Mouse (Mus musculus) heart, embryonic 16.5 days (tissue): ENCODE measurements around the gene Eva1c. TPM values are rescaled to one million over a fixed set of nuclear protein-coding genes. Genes with fewer than 3 reads are reported as not detected.

Source experiments
- ATAC-seq: fragments of 200-750 bp; cut with Nextera tagmentation; replicated peaks from 2 replicates; pipeline ENCODE4 v1.8.0; 2017; ENCODE audit warnings: moderate number of reproducible peaks; ENCODE audit not compliant: insufficient read depth, low FRiP score; ENCODE audit errors: extremely low read depth
- H3K27ac ChIP-seq: fragments of 300-500 bp; sonication (generic); 2 replicates; pipeline ENCODE4 v1.5.1; 2014; ENCODE audit warnings: mild to moderate bottlenecking, low read length, control low read depth, moderate library complexity
- H3K27me3 ChIP-seq: fragments of 300-500 bp; sonication (generic); 2 replicates; pipeline ENCODE4 v1.6.1; 2014; ENCODE audit warnings: low read length, mixed read lengths; ENCODE audit not compliant: control insufficient read depth, insufficient read depth
- H3K36me3 ChIP-seq: fragments of 300-500 bp; sonication (generic); 2 replicates; pipeline ENCODE4 v1.6.1; 2014; ENCODE audit not compliant: control insufficient read depth, insufficient read depth
- H3K4me1 ChIP-seq: fragments of 300-500 bp; sonication (generic); 2 replicates; pipeline ENCODE4 v1.6.1; 2014; ENCODE audit warnings: low read length, mixed read lengths; ENCODE audit not compliant: control insufficient read depth, insufficient read depth
- H3K4me2 ChIP-seq: fragments of 300-500 bp; sonication (generic); 2 replicates; pipeline ENCODE4 v1.6.1; 2014; ENCODE audit warnings: low read depth, mild to moderate bottlenecking, control low read depth, low read length
- H3K4me3 ChIP-seq: fragments of 300-500 bp; sonication (generic); 2 replicates; pipeline ENCODE4 v1.5.1; 2014; ENCODE audit warnings: mild to moderate bottlenecking, control low read depth, low read length
- H3K9ac ChIP-seq: fragments of 300-500 bp; sonication (generic); 2 replicates; pipeline ENCODE4 v1.6.1; 2014; ENCODE audit warnings: low read length, control low read depth
- H3K9me3 ChIP-seq: fragments of 300-500 bp; sonication (generic); replicated peaks from 2 replicates; pipeline ENCODE4 v1.6.1; 2016; ENCODE audit warnings: low read length; ENCODE audit not compliant: control insufficient read depth
- WGBS: fragments of 180-500 bp; shearing (Covaris S2); extraction: QIAGEN DNeasy Blood & Tissue Kit; methylation state at CpG from one replicate; pipeline ENCODE4 v1.1.7; 2014; 5-methylcytosine and 5-hydroxymethylcytosine counted together
- polyA plus RNA-seq: library from polyadenylated mRNA; unstranded; fragments of >200 nt; fragmentation: Nextera tagmentation; extraction: Ambion mirVana; gene quantifications from 2 replicates; pipeline ENCODE4 v1.2.1, GENCODE M21; 2015

Eva1c gene
- polyA plus RNA-seq, 1 experiment from 2014 or later, result 3.3 TPM

- no peak overlapping the region for H3K9ac ChIP-seq
- H3K4me3 ChIP-seq, result no peak overlapping the region
- no peaks in the 10 kb centered on the region for H3K9me3 ChIP-seq
- 59% methylated on average over 8 of the region's 8 CpGs for WGBS
- H3K4me2 ChIP-seq, result no peak overlapping the region
- H3K36me3 ChIP-seq, result peaks cover 10% of the 10 kb centered on the region
- H3K27me3 ChIP-seq, result no peaks in the 10 kb centered on the region
- no peak; the same call in 1 of the 2 replicates for ATAC-seq
- peaks cover 28% of the 10 kb centered on the region for H3K4me1 ChIP-seq
- H3K27ac ChIP-seq, result peak overlapping the region; percentile 81
Measured at GRCm38 (mm10) chr16:90798446-90798845, 28.1 kb upstream of the Eva1c start.

DNA sequence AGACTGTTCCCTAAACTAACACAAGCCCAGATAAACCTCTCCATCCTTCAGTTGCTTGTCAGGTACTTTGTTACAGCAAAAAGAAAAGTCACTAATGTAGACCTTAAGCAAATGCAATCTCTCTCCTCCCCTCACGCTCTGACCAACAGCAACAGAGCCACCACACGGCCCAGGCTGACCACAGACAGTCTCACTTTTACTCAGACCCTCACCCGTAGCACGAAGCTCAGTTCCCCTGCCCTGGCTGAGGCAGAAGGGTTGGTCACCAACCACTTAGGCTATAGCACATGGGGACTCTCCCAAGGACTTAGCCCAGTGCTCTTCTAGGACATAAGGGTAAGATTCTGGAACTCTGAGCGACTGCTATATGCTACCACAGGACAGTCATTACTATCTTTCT lies 27.7 kb upstream of the Eva1c start:
- WGBS, result 72% methylated on average over 5 of the region's 5 CpGs
- peak overlapping the region; percentile 81 for H3K27ac ChIP-seq
- H3K36me3 ChIP-seq, result peaks cover 13% of the 10 kb centered on the region

DNA sequence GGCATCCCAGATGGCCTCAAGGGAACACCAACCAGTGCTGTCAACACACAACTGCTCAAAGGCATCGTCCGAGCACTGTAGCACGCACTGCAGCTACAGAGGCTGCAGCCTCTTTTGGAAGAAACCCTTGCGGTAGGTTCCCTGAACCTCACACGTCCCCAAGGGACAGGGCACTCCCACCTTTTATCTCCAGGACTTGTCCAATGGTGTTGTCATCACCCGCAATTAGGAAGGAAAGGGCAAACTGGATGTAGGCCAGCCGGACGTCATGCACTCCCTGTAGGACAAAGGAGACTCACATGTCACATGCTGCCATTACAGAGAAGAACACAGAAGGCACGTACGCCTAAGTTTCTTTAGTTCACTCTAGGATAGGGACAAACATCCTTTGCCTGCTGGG lies 26.7 kb upstream of the Eva1c start:
- Histone ChIP-seq H3K9me3 (no peaks in the 10 kb centered on the region), H3K4me3 (no peak overlapping the region), H3K9ac (no peak overlapping the region), H3K27ac (peak overlapping the region; percentile 81), H3K27me3 (no peaks in the 10 kb centered on the region), H3K4me2 (no peak overlapping the region), H3K4me1 (peaks cover 28% of the 10 kb centered on the region), H3K36me3 (peaks cover 18% of the 10 kb centered on the region)
- ATAC-seq, result peak; percentile 92
- 33% methylated on average over 10 of the region's 10 CpGs for WGBS

More for the DNA sequence above, 27.7 kb upstream of the Eva1c start:
- Histone ChIP-seq H3K4me1 (peaks cover 28% of the 10 kb centered on the region), H3K27me3 (no peaks in the 10 kb centered on the region), H3K9me3 (no peaks in the 10 kb centered on the region), H3K4me3 (no peak overlapping the region), H3K4me2 (no peak overlapping the region), H3K9ac (no peak overlapping the region)
- no peak for ATAC-seq

DNA sequence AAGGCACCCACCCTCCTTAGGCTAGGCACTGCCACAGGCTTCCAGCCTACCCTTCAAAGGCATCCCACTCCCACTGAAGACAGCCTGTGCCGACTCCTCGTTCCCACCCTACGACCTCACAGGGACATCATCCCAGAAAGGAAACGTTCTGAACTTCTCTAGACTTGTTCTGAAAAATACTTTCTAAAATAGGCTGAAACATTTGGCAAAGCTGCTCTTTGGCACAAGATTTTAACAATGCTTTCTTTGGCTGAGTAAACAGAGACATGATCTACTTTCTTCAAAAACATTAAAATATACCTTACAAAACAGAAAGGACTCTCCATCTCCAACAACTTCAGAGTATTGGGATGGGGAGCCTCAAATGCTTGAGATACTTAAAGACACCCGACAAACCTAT lies 25.3 kb upstream of the Eva1c start:
- Histone ChIP-seq H3K36me3 (peaks cover 16% of the 10 kb centered on the region), H3K27ac (no peak overlapping the region), H3K4me1 (peaks cover 28% of the 10 kb centered on the region), H3K4me3 (no peak overlapping the region), H3K9me3 (no peaks in the 10 kb centered on the region), H3K9ac (no peak overlapping the region), H3K4me2 (no peak overlapping the region), H3K27me3 (no peaks in the 10 kb centered on the region)
- ATAC-seq, result no peak
- 85% methylated on average over 5 of the region's 5 CpGs for WGBS

GRCm38 (mm10) chr16:90801928-90802327 lies 24.6 kb upstream of the Eva1c start:
- no peak for ATAC-seq
- Histone ChIP-seq H3K27me3 (no peaks in the 10 kb centered on the region), H3K27ac (no peak overlapping the region), H3K4me1 (peaks cover 28% of the 10 kb centered on the region), H3K4me3 (no peak overlapping the region), H3K9me3 (no peaks in the 10 kb centered on the region), H3K36me3 (peaks cover 16% of the 10 kb centered on the region), H3K4me2 (no peak overlapping the region), H3K9ac (no peak overlapping the region)
- 52% methylated on average over 3 of the region's 3 CpGs for WGBS

GRCm38 (mm10) chr16:90804466-90804865 lies 22.1 kb upstream of the Eva1c start:
- H3K9ac ChIP-seq, result no peak overlapping the region
- WGBS, result 90% methylated on average over 5 of the region's 5 CpGs
- H3K27ac ChIP-seq, result no peak overlapping the region
- no peak overlapping the region for H3K4me2 ChIP-seq
- ATAC-seq, result no peak
- H3K4me1 ChIP-seq, result peaks cover 17% of the 10 kb centered on the region
- H3K4me3 ChIP-seq, result no peak overlapping the region
- H3K36me3 ChIP-seq, result peaks cover 13% of the 10 kb centered on the region
- H3K9me3 ChIP-seq, result no peaks in the 10 kb centered on the region
- H3K27me3 ChIP-seq, result no peaks in the 10 kb centered on the region

DNA sequence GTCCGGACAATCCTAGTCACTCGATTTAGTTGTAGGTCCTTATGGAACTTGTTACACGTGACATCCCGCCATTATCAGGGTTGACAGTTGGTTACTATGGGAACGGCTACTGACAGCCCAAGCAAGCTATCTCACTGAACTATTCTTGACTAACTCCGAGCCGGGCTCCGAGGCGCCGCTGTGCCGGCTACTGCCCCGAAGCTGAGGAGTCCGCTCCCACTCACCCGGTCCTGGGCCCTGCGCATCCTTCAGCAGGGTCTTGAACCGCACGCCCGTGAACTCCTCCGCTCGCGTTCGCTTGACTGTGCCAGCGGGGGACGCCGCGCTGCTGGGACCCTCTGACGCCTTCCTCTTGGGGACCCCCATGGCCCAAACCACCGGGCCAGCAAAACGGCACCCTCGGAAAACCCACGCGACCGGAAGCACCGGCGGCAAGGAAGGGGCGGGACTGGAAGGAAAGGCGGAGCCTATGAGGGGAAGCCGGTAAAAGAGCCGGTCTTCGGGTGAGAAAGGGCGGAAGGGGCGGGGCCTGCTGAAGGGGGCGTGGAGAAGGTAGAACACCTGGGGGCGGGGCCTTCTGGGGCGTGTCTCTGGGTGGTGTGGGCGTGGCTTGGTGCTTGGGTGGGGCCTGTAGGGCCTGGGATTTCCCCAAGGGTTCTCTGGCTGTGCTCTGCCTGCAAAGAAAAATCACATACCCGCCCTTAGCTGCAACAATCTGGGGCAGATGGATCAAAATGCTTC lies 16.4 kb upstream of the Eva1c start, which contains the start of gene Urb1:
Gene Urb1, minus strand, starts transcription at position 439 of the 741 bp plus-strand sequence.
- ATAC-seq, result peak; percentile 94

GRCm38 (mm10) chr16:90810716-90811256 lies 15.7 kb upstream of the Eva1c start:
- no peaks in the 10 kb centered on the region for H3K27me3 ChIP-seq
- no peak; the same call in 1 of the 2 replicates for ATAC-seq
- peak overlapping the region; percentile 68 for H3K4me3 ChIP-seq
- H3K4me2 ChIP-seq, result peak overlapping the region; percentile 67
- 45% methylated on average over 11 of the region's 11 CpGs for WGBS
- no peaks in the 10 kb centered on the region for H3K9me3 ChIP-seq
- peak overlapping the region; percentile 83 for H3K27ac ChIP-seq
- peaks cover 9% of the 10 kb centered on the region for H3K4me1 ChIP-seq
- H3K9ac ChIP-seq, result peak overlapping the region; percentile 69
- H3K36me3 ChIP-seq, result no peaks in the 10 kb centered on the region

More for the DNA sequence above, 16.4 kb upstream of the Eva1c start, which contains the start of gene Urb1:
- peak within 1 kb of the TSS; percentile 69 for H3K9ac ChIP-seq
- peaks cover 9% of the 10 kb centered on the region for H3K4me1 ChIP-seq
- peak within 1 kb of the TSS; percentile 67 for H3K4me2 ChIP-seq
- H3K36me3 ChIP-seq, result no peaks in the 10 kb centered on the region
- H3K27me3 ChIP-seq, result no peaks in the 10 kb centered on the region
- H3K9me3 ChIP-seq, result no peaks in the 10 kb centered on the region
- under 1% methylated on average over 47 of the region's 47 CpGs for whole genome bisulfite sequencing
- H3K4me3 ChIP-seq, result peak within 1 kb of the TSS; percentile 68
- H3K27ac ChIP-seq, result peak within 1 kb of the TSS; percentile 84

DNA sequence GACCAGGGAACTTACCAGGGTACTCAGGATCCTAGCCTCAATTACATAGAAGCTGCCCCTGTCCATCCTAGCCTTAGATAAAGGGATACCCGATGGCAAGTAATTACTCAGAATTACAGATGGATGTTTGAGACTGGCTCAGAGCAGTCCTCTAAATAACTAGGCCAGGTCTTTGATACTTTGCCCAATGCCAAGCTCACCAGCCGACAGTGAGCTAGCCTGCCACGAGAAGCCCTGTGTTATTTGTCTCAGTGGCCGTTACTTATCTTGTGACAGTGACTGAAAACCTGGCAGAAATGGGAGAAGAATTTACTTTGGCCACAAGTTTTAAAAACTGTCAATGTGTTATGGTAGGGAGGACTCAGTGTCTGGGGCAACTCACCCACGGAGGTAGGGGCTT lies 14.4 kb upstream of the Eva1c start:
- H3K9me3 ChIP-seq, result no peaks in the 10 kb centered on the region
- 71% methylated on average over 5 of the region's 5 CpGs for WGBS
- no peak for ATAC-seq
- no peaks in the 10 kb centered on the region for H3K27me3 ChIP-seq
- H3K4me3 ChIP-seq, result no peak overlapping the region
- H3K9ac ChIP-seq, result no peak overlapping the region
- H3K4me1 ChIP-seq, result peaks cover 9% of the 10 kb centered on the region
- no peaks in the 10 kb centered on the region for H3K36me3 ChIP-seq
- no peak overlapping the region for H3K4me2 ChIP-seq
- H3K27ac ChIP-seq, result no peak overlapping the region
